Mouse (Mus musculus) embryonic facial prominence, embryonic 10.5 days (tissue): Measurements from ENCODE around the gene Acot12. TPM values are rescaled to one million over a fixed set of nuclear protein-coding genes. Genes with fewer than 3 reads are reported as not detected.

ENCODE experiments used
- DNase-seq: peaks from one replicate; pipeline ENCODE4 v3.0.0-alpha.2; 2017; ENCODE audit warnings: low spot score
- H3K27ac ChIP-seq: fragments of 300-500 bp; sonication (generic); replicated peaks from 2 replicates; pipeline ENCODE4 v1.5.1; 2016; ENCODE audit warnings: mild to moderate bottlenecking
- H3K27me3 ChIP-seq: fragments of 300-500 bp; sonication (generic); replicated peaks from 2 replicates; pipeline ENCODE4 v1.6.1; 2016; ENCODE audit warnings: low read depth, mild to moderate bottlenecking; ENCODE audit not compliant: poor library complexity, severe bottlenecking
- H3K36me3 ChIP-seq: fragments of 300-500 bp; sonication (generic); replicated peaks from 2 replicates; pipeline ENCODE4 v1.6.1; 2016; ENCODE audit warnings: mild to moderate bottlenecking, moderate library complexity
- H3K4me1 ChIP-seq: fragments of 300-500 bp; sonication (generic); 2 replicates; pipeline ENCODE4 v1.6.1; 2016
- H3K4me3 ChIP-seq: fragments of 300-500 bp; sonication (generic); 2 replicates; pipeline ENCODE4 v1.5.1; 2016; ENCODE audit warnings: mild to moderate bottlenecking, moderate library complexity
- H3K9me3 ChIP-seq: fragments of 300-500 bp; sonication (generic); 2 replicates; pipeline ENCODE4 v1.6.1; 2016; ENCODE audit warnings: mild to moderate bottlenecking
- WGBS: fragments of 180-500 bp; shearing (Covaris S2); methylation state at CpG from one replicate; pipeline ENCODE4 v1.1.7; 2016; 5-methylcytosine and 5-hydroxymethylcytosine counted together
- polyA plus RNA-seq: library from polyadenylated mRNA; unstranded; fragments of >200 nt; fragmentation: Nextera tagmentation; extraction: Ambion mirVana; gene quantifications from 2 replicates; pipeline ENCODE4 v1.2.1, GENCODE M21; 2016

The Acot12 gene
- polyA plus RNA-seq, 1 experiment from 2014 or later = not detected

- H3K4me1 ChIP-seq = peaks cover 11% of the 10 kb centered on the region
- peak overlapping the region; percentile 60 for H3K4me3 ChIP-seq
- no peak for DNase-seq
- no peaks in the 10 kb centered on the region for H3K9me3 ChIP-seq
- WGBS = 66% methylated on average over 6 of the region's 6 CpGs
- no peak overlapping the region for H3K27ac ChIP-seq
- H3K27me3 ChIP-seq = peaks cover 36% of the 10 kb centered on the region
- no peaks in the 10 kb centered on the region for H3K36me3 ChIP-seq
Observed at GRCm38 (mm10) chr13:91740851-91741250, 461 bp upstream of the Acot12 start.

DNA sequence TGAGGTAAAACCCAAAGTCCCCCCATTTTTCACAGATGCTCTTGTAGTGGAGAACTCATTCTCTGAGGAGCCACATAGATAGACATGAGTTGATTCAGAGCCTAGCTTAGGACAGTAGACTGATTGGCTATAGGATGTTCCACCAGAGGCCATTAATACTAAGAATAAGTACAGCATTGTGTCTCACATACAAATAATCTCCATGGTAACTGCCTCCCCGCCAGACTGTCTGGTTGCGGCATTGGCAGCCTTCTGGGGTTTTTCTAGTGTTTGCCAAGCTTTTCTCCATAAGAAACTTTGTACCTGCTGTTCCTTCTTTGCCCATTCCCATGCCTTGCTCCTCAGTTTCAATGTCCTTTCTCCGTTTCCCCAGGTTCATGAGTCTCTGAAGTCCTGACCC lies 1.9 kb downstream of the Acot12 start:
- H3K9me3 ChIP-seq = no peaks in the 10 kb centered on the region
- no peak overlapping the region for H3K27ac ChIP-seq
- H3K36me3 ChIP-seq = no peaks in the 10 kb centered on the region
- H3K27me3 ChIP-seq = peaks cover 36% of the 10 kb centered on the region
- no peak overlapping the region for H3K4me3 ChIP-seq
- H3K4me1 ChIP-seq = peaks cover 11% of the 10 kb centered on the region
- DNase-seq = no peak
- WGBS = 89% methylated on average over 3 of the region's 3 CpGs

DNA sequence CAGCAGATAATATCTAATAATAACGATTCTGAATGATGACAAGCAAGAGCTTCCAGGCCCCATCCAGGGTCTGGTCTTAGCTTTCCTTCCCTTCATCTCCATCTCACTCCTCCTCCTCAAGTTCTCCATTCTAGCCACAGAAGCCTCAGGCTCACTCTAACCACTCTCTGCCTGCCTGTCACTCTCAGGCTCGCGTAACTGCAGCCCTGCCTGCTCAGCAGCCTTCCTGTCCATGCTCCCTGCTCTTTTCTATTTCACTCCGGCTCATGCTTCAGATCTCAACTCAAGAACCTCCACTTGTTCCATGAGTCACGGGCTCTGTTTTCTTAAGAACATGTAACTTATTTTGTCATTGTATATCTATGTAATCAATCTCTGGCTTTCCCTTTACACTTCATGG lies 5.2 kb downstream of the Acot12 start:
- H3K27me3 ChIP-seq = peaks cover 19% of the 10 kb centered on the region
- 87% methylated on average over 5 of the region's 5 CpGs for WGBS
- no peaks in the 10 kb centered on the region for H3K36me3 ChIP-seq
- H3K27ac ChIP-seq = no peak overlapping the region
- no peaks in the 10 kb centered on the region for H3K9me3 ChIP-seq
- no peak overlapping the region for H3K4me3 ChIP-seq
- H3K4me1 ChIP-seq = peaks cover 6% of the 10 kb centered on the region
- no peak for DNase-seq

GRCm38 (mm10) chr13:91748401-91748800 lies 7.1 kb downstream of the Acot12 start:
- H3K27me3 ChIP-seq = no peaks in the 10 kb centered on the region
- 88% methylated on average over 2 of the region's 2 CpGs for WGBS
- H3K4me1 ChIP-seq = no peaks in the 10 kb centered on the region
- no peak overlapping the region for H3K4me3 ChIP-seq
- no peak for DNase-seq
- no peaks in the 10 kb centered on the region for H3K9me3 ChIP-seq
- H3K36me3 ChIP-seq = no peaks in the 10 kb centered on the region
- H3K27ac ChIP-seq = no peak overlapping the region

DNA sequence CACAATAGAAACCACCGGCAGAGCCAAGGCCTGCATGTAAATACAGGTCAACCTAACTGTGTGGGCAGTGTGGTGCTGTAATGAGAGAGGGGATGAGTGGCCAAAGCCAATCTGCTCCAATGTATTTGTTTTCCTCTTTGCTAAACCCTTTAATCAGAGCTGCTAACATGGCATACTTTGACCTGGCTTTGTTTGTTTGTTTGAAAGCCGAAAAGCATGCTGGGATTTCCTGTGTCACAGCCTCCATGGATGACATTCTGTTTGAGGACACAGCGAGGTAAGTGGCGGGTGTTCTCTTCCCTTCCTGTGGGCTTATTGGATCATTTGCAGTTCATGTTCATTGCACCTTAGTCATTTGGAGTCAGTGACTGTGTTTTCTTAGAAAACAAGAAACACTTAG lies 8.7 kb downstream of the Acot12 start:
- 67% methylated on average over 4 of the region's 4 CpGs for WGBS
- no peak for DNase-seq
- H3K36me3 ChIP-seq = no peaks in the 10 kb centered on the region
- no peak overlapping the region for H3K4me3 ChIP-seq
- H3K27ac ChIP-seq = no peak overlapping the region
- no peaks in the 10 kb centered on the region for H3K27me3 ChIP-seq
- no peaks in the 10 kb centered on the region for H3K4me1 ChIP-seq
- H3K9me3 ChIP-seq = no peaks in the 10 kb centered on the region

DNA sequence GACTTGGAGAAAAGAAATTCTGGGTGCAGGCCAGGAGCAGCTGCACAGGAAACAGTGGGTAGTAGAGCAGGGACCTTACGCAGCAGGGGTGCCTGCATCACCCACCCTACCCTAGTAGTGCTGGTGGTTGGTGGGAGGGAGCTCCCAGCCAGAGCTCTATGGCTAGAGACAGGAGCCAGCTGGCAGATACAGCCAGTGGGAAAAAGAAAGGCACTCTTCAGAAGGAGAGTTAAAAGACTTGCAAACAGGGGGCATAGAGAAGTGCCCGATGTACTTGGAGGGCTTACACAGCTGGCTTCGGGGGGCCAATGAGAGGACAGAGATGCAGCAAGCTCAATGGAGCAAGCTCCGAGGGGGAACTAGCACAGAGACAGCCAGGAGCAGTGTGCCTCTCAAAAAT lies 12.4 kb downstream of the Acot12 start:
- 68% methylated on average over 4 of the region's 4 CpGs for WGBS

DNA sequence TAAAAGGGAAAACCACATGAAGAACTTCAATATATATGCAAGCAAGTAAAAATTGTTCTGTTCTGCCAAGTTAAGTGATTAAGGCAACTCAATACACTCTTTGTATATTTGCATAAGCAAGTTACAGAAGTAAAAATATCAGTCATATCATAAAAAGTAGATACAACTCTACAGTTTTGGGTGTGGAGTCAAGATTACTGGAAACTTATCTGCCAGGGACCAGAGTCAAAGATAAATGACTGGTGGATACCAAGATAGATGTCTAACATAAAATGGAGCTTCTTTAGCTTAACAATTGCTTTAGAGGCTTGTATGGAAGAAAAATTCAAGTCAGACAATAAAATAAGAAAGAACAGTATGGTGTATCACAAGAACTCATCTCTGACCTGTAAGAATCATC lies 13.4 kb downstream of the Acot12 start:
- Histone ChIP-seq H3K36me3 (no peaks in the 10 kb centered on the region), H3K9me3 (no peaks in the 10 kb centered on the region), H3K27me3 (no peaks in the 10 kb centered on the region), H3K27ac (no peak overlapping the region), H3K4me3 (no peak overlapping the region), H3K4me1 (no peaks in the 10 kb centered on the region)
- DNase-seq = no peak

More for the DNA sequence above, 12.4 kb downstream of the Acot12 start:
- Histone ChIP-seq H3K9me3 (no peaks in the 10 kb centered on the region), H3K27ac (no peak overlapping the region), H3K4me1 (no peaks in the 10 kb centered on the region), H3K27me3 (no peaks in the 10 kb centered on the region), H3K4me3 (no peak overlapping the region), H3K36me3 (no peaks in the 10 kb centered on the region)
- no peak for DNase-seq

DNA sequence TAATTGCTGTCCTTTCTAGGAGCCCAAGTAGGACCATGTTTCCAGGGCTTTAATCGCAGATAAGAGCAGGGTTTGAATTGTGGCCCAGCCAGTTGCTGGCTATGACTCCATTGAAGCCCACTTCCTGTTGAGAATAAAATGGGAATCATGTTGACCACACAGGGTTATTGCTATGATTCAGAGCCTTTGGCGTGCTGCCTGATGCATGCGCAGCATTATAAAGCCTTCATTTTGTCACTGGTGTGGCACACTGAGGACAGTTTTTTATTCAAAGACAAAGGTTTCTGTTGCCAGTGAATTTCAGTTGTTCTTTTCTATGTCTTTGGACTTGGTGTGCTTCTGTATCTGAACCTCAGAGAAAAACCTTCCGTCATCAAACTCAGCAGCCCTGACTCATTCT lies 14.9 kb downstream of the Acot12 start:
- H3K27me3 ChIP-seq = no peaks in the 10 kb centered on the region
- WGBS = 95% methylated on average over 4 of the region's 4 CpGs
- no peak overlapping the region for H3K27ac ChIP-seq
- H3K4me3 ChIP-seq = no peak overlapping the region
- DNase-seq = no peak
- H3K9me3 ChIP-seq = no peaks in the 10 kb centered on the region
- no peaks in the 10 kb centered on the region for H3K36me3 ChIP-seq
- H3K4me1 ChIP-seq = no peaks in the 10 kb centered on the region

DNA sequence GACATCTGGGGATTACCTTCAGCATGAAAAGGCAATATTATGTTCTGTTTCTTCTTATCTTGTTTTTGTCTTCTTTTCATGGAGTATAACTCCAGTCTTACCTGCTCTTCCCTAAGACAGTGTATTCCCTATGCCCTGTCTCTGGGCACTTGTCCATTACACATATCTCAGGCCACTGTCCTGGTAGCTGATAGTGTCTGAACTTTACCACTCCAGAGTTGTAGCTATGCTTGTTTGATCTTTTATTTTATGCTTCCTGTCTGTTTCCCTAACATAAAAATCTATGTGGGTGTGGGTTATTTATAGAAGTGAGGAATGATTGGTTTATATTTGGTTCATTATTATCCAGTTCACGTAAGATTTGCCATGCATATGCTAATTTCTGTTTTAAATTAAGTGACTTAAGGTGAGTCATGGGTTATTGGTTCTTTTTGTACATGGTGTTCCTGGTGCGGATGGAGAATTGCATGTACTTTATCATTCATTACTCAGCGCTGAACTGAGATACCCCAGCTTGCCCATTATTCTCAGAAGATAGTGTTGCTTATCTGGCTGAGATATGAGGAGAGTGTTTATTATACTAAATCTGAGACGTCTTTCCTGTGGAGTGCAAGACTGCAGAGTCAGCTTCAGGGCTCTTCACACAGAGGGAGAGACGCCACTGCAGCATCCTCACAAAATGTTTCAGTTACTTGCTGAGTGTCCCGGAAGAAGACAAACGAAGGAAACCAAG lies 17.2 kb downstream of the Acot12 start:
- H3K27ac ChIP-seq = no peak overlapping the region
- H3K4me1 ChIP-seq = no peaks in the 10 kb centered on the region
- WGBS = 88% methylated on average over 7 of the region's 7 CpGs
- H3K4me3 ChIP-seq = no peak overlapping the region
- no peaks in the 10 kb centered on the region for H3K9me3 ChIP-seq
- no peaks in the 10 kb centered on the region for H3K27me3 ChIP-seq
- DNase-seq = no peak
- H3K36me3 ChIP-seq = no peaks in the 10 kb centered on the region

DNA sequence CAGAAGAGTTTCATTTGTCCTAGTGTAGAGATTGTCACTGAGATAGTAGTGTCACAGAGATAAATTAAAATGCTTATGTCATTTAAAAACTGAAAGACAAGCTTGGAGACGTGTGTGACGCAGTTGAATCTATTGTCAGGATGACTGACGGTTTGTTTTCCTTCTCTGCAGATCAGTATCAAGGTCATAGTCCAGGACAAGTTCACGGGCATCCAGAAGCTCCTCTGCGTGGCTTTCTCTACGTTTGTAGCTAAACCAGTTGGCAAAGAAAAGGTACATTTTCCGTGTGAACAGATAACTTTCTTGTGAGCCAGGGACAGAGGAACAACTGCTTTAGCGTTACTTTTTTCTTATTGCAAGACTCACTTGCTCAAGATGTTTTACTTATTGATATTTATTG lies 18.5 kb downstream of the Acot12 start:
- no peaks in the 10 kb centered on the region for H3K9me3 ChIP-seq
- no peaks in the 10 kb centered on the region for H3K4me1 ChIP-seq
- H3K27ac ChIP-seq = no peak overlapping the region
- DNase-seq = no peak
- H3K36me3 ChIP-seq = no peaks in the 10 kb centered on the region
- H3K27me3 ChIP-seq = no peaks in the 10 kb centered on the region
- no peak overlapping the region for H3K4me3 ChIP-seq
- WGBS = 83% methylated on average over 8 of the region's 8 CpGs

GRCm38 (mm10) chr13:91760302-91761050 lies 19.2 kb downstream of the Acot12 start:
- H3K36me3 ChIP-seq = no peaks in the 10 kb centered on the region
- no peaks in the 10 kb centered on the region for H3K27me3 ChIP-seq
- 91% methylated on average over 8 of the region's 8 CpGs for WGBS
- no peak for DNase-seq
- H3K27ac ChIP-seq = no peak overlapping the region
- no peaks in the 10 kb centered on the region for H3K4me1 ChIP-seq
- H3K4me3 ChIP-seq = no peak overlapping the region
- H3K9me3 ChIP-seq = no peaks in the 10 kb centered on the region

- H3K9me3 ChIP-seq = no peaks in the 10 kb centered on the region
- H3K36me3 ChIP-seq = no peaks in the 10 kb centered on the region
- H3K4me1 ChIP-seq = no peaks in the 10 kb centered on the region
- no peak overlapping the region for H3K27ac ChIP-seq
- 93% methylated on average over 6 of the region's 6 CpGs for WGBS
- H3K4me3 ChIP-seq = no peak overlapping the region
- DNase-seq = no peak
- no peaks in the 10 kb centered on the region for H3K27me3 ChIP-seq
Observed at GRCm38 (mm10) chr13:91761654-91762445, 20.5 kb downstream of the Acot12 start.
